Mouse (Mus musculus) ES-Bruce4 (cell line): Measurements from ENCODE around the gene Grip1. TPM values are rescaled to one million over a fixed set of nuclear protein-coding genes. Genes with fewer than 3 reads are reported as not detected.

Experiments used
- H3K27ac ChIP-seq: 2 replicates; pipeline ENCODE4 v1.5.1; 2012; ENCODE audit warnings: low read length, inconsistent platforms; ENCODE audit not compliant: insufficient read depth
- H3K27me3 ChIP-seq: 2 replicates; pipeline ENCODE4 v1.6.1; 2012; ENCODE audit warnings: mild to moderate bottlenecking, low read length, inconsistent platforms; ENCODE audit not compliant: control insufficient read depth, poor library complexity, insufficient read depth, severe bottlenecking
- H3K36me3 ChIP-seq: 2 replicates; pipeline ENCODE4 v1.6.1; 2012; ENCODE audit warnings: inconsistent platforms, mild to moderate bottlenecking, low read length, moderate library complexity; ENCODE audit not compliant: control insufficient read depth, poor library complexity, insufficient read depth, severe bottlenecking
- H3K4me1 ChIP-seq: one replicate; pipeline ENCODE4 v1.8.1; 2011; ENCODE audit warnings: low read length; ENCODE audit not compliant: control insufficient read depth, insufficient read depth
- H3K4me3 ChIP-seq: 2 replicates; pipeline ENCODE4 v1.5.1; 2011; ENCODE audit warnings: low read depth, mild to moderate bottlenecking, low read length
- H3K9ac ChIP-seq: 2 replicates; pipeline ENCODE4 v1.6.1; 2012; ENCODE audit warnings: low read depth, mild to moderate bottlenecking, inconsistent platforms; ENCODE audit not compliant: poor library complexity, severe bottlenecking
- H3K9me3 ChIP-seq: replicated peaks from 2 replicates; pipeline ENCODE4 v1.6.1; 2012; ENCODE audit warnings: mild to moderate bottlenecking, low read length, inconsistent platforms; ENCODE audit not compliant: control insufficient read depth, poor library complexity, insufficient read depth, severe bottlenecking
- CTCF ChIP-seq: IDR thresholded peaks from one replicate; pipeline ENCODE4 v1.8.1; 2011; ENCODE audit warnings: low read depth, low read length
- EP300 ChIP-seq: IDR thresholded peaks from 2 replicates; pipeline ENCODE4 v1.6.1; 2011; ENCODE audit warnings: low read depth, low read length; ENCODE audit not compliant: insufficient read depth
- POLR2A ChIP-seq: IDR thresholded peaks from one replicate; pipeline ENCODE4 v1.8.1; 2011; ENCODE audit warnings: low read length; ENCODE audit not compliant: insufficient read depth
- polyA plus RNA-seq: library from polyadenylated mRNA; stranded (reverse); fragments of >200 nt; gene quantifications from 2 replicates; pipeline ENCODE4 v1.2.4, GENCODE M21; 2011; ENCODE audit warnings: low read depth; ENCODE audit not compliant: missing spikeins, insufficient read depth, insufficient read length

Gene Grip1
- polyA plus RNA-seq, 1 experiment, result 10.3 TPM

- H3K27ac ChIP-seq, result no peak overlapping the region
- no peak overlapping the region for H3K9ac ChIP-seq
- no peaks in the 10 kb centered on the region for H3K36me3 ChIP-seq
- no peak overlapping the region for H3K4me3 ChIP-seq
- no peaks in the 10 kb centered on the region for H3K27me3 ChIP-seq
- TF ChIP-seq POLR2A (no peak), EP300 (no peak), CTCF (no peak)
- H3K4me1 ChIP-seq, result no peaks in the 10 kb centered on the region
- H3K9me3 ChIP-seq, result no peaks in the 10 kb centered on the region
Observed at GRCm38 (mm10) chr10:119802421-119802820, 348.8 kb downstream of the Grip1 start.

- Histone ChIP-seq H3K9me3 (no peaks in the 10 kb centered on the region), H3K36me3 (no peaks in the 10 kb centered on the region), H3K4me3 (no peak overlapping the region), H3K27me3 (no peaks in the 10 kb centered on the region), H3K27ac (no peak overlapping the region), H3K9ac (no peak overlapping the region), H3K4me1 (no peaks in the 10 kb centered on the region)
- TF ChIP-seq CTCF (peak; percentile 50), POLR2A (no peak)
Observed at GRCm38 (mm10) chr10:119803633-119804422, 350.2 kb downstream of the Grip1 start.

GRCm38 (mm10) chr10:119804423-119804814, 350.8 kb downstream of the Grip1 start:
- Histone ChIP-seq H3K4me1 (no peaks in the 10 kb centered on the region), H3K9ac (no peak overlapping the region), H3K36me3 (no peaks in the 10 kb centered on the region), H3K4me3 (no peak overlapping the region), H3K27ac (no peak overlapping the region), H3K27me3 (no peaks in the 10 kb centered on the region), H3K9me3 (no peaks in the 10 kb centered on the region)
- TF ChIP-seq EP300 (no peak), CTCF (no peak), POLR2A (no peak)

GRCm38 (mm10) chr10:119805082-119805481, 351.5 kb downstream of the Grip1 start:
- Histone ChIP-seq H3K9me3 (no peaks in the 10 kb centered on the region), H3K27me3 (no peaks in the 10 kb centered on the region), H3K27ac (no peak overlapping the region), H3K9ac (no peak overlapping the region), H3K4me3 (no peak overlapping the region), H3K36me3 (no peaks in the 10 kb centered on the region), H3K4me1 (no peaks in the 10 kb centered on the region)
- TF ChIP-seq POLR2A, result no peak
- TF ChIP-seq CTCF, result no peak
- TF ChIP-seq EP300, result no peak

GRCm38 (mm10) chr10:119806151-119806550, 352.5 kb downstream of the Grip1 start:
- H3K36me3 ChIP-seq, result no peaks in the 10 kb centered on the region
- H3K9me3 ChIP-seq, result no peaks in the 10 kb centered on the region
- H3K4me1 ChIP-seq, result no peaks in the 10 kb centered on the region
- H3K9ac ChIP-seq, result no peak overlapping the region
- no peak overlapping the region for H3K27ac ChIP-seq
- no peak for TF ChIP-seq POLR2A
- TF ChIP-seq CTCF, result no peak
- TF ChIP-seq EP300, result no peak
- no peak overlapping the region for H3K4me3 ChIP-seq
- no peaks in the 10 kb centered on the region for H3K27me3 ChIP-seq

GRCm38 (mm10) chr10:119808384-119808783, 354.8 kb downstream of the Grip1 start:
- TF ChIP-seq POLR2A (no peak), EP300 (no peak), CTCF (no peak)
- Histone ChIP-seq H3K4me3 (no peak overlapping the region), H3K27me3 (no peaks in the 10 kb centered on the region), H3K9ac (no peak overlapping the region), H3K36me3 (no peaks in the 10 kb centered on the region), H3K4me1 (no peaks in the 10 kb centered on the region), H3K27ac (no peak overlapping the region), H3K9me3 (no peaks in the 10 kb centered on the region)
